Mouse (Mus musculus) erythroblast, embryonic 14.5 days (primary cell): ENCODE results near the gene Ythdf2. TPM values are rescaled to one million over a fixed set of nuclear protein-coding genes. Genes with fewer than 3 reads are reported as not detected.

Source experiments
- H3K27me3 ChIP-seq: 2 replicates; pipeline ENCODE4 v1.6.1; 2012; ENCODE audit warnings: inconsistent platforms; ENCODE audit not compliant: control insufficient read depth
- H3K36me3 ChIP-seq: 2 replicates; pipeline ENCODE4 v1.6.1; 2012; ENCODE audit warnings: mild to moderate bottlenecking, inconsistent platforms; ENCODE audit not compliant: control insufficient read depth
- H3K4me1 ChIP-seq: 2 replicates; pipeline ENCODE4 v1.6.1; 2012; ENCODE audit warnings: inconsistent platforms; ENCODE audit not compliant: control insufficient read depth
- H3K4me3 ChIP-seq: replicated peaks from 2 replicates; pipeline ENCODE3; 2012; ENCODE audit warnings: moderate library complexity, mild to moderate bottlenecking, inconsistent platforms
- H3K9me3 ChIP-seq: 2 replicates; pipeline ENCODE4 v1.6.1; 2012; ENCODE audit warnings: low read length, inconsistent platforms, mixed read lengths; ENCODE audit not compliant: control insufficient read depth
- GATA1 ChIP-seq: IDR thresholded peaks from 2 replicates; pipeline ENCODE4 v1.6.1; 2012; ENCODE audit warnings: low read length, inconsistent platforms, mixed read lengths
- TAL1 ChIP-seq: IDR thresholded peaks from 3 replicates; pipeline ENCODE4 v1.6.1; 2012; ENCODE audit warnings: low read length, inconsistent platforms, mixed read lengths
- polyA plus RNA-seq: library from polyadenylated mRNA; stranded (reverse); fragments of >175 nt; gene quantifications from 2 replicates; pipeline ENCODE4 v1.2.3, GENCODE M21; 2012

The Ythdf2 gene
- polyA plus RNA-seq, 1 experiment: 1.2 TPM

- no peak within 1 kb of the TSS for H3K4me3 ChIP-seq
Observed at GRCm38 (mm10) chr4:132144080-132144841, 67.8 kb downstream of the Ythdf2 start, which contains the start of gene Oprd1. Oprd1 (minus strand) TSS chr4:132144486.

DNA sequence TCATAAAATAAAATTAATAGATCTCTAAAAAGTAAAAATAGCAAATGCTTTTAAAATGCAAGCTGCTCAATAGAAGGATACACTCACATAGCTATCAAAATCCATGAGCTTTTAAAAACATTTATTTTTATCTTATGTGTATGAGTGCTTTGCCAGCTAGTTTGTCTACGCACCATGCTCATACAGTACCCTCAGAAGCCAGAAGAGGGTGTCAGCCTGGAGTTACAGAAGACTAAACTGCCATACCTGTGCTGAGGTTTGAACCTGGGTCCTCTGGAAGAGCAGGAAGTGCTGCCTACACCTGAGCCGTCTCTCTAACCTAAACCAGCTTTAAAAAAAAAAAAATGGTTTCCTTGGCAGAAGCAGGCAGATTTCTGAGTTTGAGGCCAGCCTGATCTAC lies 73.5 kb downstream of the Ythdf2 start:
- H3K27me3 ChIP-seq: peaks cover 33% of the 10 kb centered on the region
- no peak for TF ChIP-seq TAL1
- TF ChIP-seq GATA1: no peak

More at GRCm38 (mm10) chr4:132144080-132144841, 67.8 kb downstream of the Ythdf2 start, which contains the start of gene Oprd1:
- no peaks in the 10 kb centered on the region; the same call in 1 of the 2 replicates for H3K9me3 ChIP-seq
- H3K36me3 ChIP-seq: no peaks in the 10 kb centered on the region
- H3K27me3 ChIP-seq: peaks cover 73% of the 10 kb centered on the region
- TF ChIP-seq TAL1 (no peak), GATA1 (no peak)
- peaks cover 4% of the 10 kb centered on the region for H3K4me1 ChIP-seq

DNA sequence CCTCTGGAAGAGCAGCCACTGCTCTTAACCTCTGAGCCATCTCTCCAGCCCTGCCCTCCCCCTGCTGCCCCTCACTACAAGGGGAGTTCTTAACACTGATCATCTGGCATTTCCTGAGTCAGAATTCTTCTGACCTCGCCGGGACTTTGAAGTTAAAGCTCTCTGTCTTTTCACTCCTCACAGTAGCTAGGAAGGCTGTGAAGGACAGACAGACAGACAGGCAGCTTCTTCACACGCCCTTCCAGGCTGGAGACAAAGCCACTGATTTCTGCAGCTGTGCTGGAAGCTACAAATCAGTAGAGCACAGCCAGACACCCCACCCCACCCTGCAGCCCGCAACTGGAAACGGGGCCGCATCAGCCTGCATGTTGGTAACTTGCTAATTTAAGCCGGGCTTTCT lies 75.1 kb downstream of the Ythdf2 start:
- Histone ChIP-seq H3K36me3 (no peaks in the 10 kb centered on the region), H3K4me3 (no peak overlapping the region), H3K27me3 (peaks cover 17% of the 10 kb centered on the region), H3K9me3 (no peaks in the 10 kb centered on the region), H3K4me1 (no peaks in the 10 kb centered on the region; the same call in 1 of the 2 replicates)
- no peak for TF ChIP-seq GATA1
- no peak for TF ChIP-seq TAL1

More for the DNA sequence above, 73.5 kb downstream of the Ythdf2 start:
- no peak overlapping the region for H3K4me3 ChIP-seq
- no peaks in the 10 kb centered on the region for H3K36me3 ChIP-seq
- H3K4me1 ChIP-seq: no peaks in the 10 kb centered on the region; the same call in 1 of the 2 replicates
- H3K9me3 ChIP-seq: no peaks in the 10 kb centered on the region

Other genes with a start within 250 kb of the Ythdf2 start
- 0.05 and 0.06 TPM in 2 replicates for gene Gm10300, start 137.6 kb downstream of the Ythdf2 start, polyA plus RNA-seq
- 120 and 121 TPM in 2 replicates for gene Epb41, start 137.0 kb downstream of the Ythdf2 start, polyA plus RNA-seq
- not detected in 2 replicates for gene Oprd1, start 67.8 kb downstream of the Ythdf2 start, polyA plus RNA-seq
- gene Gmeb1, start 49.3 kb upstream of the Ythdf2 start, polyA plus RNA-seq: 1.8 and 2.8 TPM in 2 replicates
- gene Taf12, start 62.1 kb upstream of the Ythdf2 start, polyA plus RNA-seq: 4.6 and 6.2 TPM in 2 replicates
- gene Rab42, start 91.1 kb upstream of the Ythdf2 start, polyA plus RNA-seq: 0.05 TPM in 1 of 2 replicates, not detected in the other
- gene Trnau1ap, start 117.2 kb upstream of the Ythdf2 start, polyA plus RNA-seq: 1.7 and 2.4 TPM in 2 replicates
- gene Rcc1, start 141.3 kb upstream of the Ythdf2 start, polyA plus RNA-seq: 4.3 and 4.4 TPM in 2 replicates
- gene Phactr4, start 210.2 kb upstream of the Ythdf2 start, polyA plus RNA-seq: 0.52 and 0.57 TPM in 2 replicates